Mouse (Mus musculus): ENCODE data around the gene 9430097D07Rik.

The 9430097D07Rik gene

DNA sequence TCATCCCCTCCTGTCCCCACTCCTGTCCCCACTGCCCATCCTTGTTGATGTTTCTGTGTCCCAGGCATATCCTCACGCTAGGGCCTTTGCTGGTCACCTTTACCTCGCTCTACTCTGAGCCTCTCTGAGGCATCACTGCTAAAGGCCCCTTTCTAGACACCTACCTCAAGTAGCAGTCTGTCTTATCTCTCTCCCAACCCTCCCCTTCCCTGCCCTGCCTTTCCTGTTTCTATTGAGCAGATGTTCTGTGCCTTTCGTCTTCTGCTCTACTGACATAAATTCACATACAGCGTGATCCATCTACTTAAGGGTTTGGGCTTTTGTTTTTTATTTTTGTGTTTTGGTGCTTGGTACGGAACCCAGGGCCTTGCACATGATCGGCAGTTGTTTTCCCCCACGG, 19.5 kb downstream of the 9430097D07Rik start:
- DNase-seq: no peak

DNA sequence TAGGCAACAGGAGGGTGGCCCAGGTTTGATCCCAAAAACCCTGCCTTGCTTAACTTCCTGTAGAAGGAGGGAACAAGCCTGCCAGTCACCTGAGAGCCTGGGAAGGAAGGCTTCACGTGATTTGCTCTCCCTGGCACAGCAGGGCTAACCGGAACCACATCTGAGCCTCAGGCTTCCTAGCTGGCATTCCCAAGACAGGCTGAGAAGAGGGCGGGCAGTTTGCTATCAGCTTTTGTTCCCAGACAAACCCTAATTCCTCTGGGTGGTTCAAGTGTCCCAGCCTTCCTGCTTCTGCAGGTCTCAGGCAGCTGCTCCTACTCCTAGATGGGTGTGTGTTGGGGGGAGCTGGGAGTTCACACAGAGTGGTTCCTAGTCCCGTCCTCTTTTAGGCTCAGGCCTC, 20.0 kb downstream of the 9430097D07Rik start:
- DNase-seq: no peak

DNA sequence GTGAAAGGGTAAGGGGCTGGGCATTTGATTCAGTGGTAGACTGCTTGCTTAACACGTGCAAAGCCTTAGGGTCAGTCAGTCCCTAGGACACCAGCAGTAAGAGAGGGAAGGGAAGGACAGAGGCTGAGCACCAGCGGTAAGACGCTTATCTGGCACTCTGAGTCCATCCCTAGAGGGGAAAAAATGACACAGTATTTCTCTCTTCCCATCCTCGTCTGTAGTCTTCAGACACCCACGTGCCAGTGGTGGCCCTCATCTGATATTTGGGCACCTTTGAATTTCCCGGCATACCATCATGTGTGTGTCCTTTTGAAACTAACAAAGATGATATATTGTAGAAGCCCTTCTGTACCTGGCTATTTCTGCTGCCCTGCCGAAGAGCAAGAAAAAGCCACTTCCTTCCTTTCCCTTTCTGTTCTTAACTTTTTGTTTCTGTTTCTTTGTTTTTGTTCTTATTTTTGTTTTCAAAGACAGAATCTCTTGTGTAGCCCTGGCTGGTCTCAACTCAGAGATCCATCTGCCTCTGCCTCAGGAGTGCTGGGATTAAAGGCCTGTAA, 21.8 kb downstream of the 9430097D07Rik start:
- DNase-seq: no peak

DNA sequence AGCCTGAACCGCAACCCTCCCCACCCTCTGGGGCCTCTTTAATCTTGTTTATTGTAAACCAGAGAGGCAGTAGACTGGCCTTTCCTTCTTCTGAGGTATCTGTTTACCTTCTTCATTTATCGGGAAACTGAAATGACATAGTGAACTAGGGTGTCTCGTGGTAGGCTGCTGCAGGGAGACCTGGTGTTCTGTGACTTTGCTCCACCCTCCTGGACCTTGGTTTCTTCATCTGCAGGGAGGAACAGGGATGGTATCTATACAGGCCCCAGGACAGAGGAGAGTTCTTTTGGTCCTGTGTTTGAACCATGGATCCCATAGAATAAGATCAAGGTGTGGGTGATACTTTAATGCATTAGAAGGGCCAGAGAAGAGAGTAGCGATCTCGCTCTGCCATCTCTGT, 24.2 kb downstream of the 9430097D07Rik start:
- DNase-seq: no peak

DNA sequence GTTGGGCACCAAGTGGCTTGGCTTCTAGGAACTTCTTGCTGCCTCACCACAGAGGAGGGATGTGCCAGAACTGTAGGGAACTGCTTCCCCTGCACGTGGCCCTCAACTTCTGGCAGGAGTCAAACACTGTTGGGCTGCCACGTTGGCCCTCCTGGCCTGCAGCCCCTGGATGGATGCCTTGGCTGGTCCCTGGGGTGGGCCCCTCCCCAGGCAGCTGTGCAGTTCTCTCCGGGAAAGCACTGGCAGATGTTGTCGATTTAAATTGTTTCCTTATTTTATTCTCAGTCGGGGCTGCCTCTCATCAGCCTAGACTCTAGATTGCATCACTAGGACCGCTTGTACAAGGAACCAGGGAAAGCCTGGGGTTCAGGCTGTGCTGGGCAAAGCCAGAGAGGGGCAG, 25.7 kb downstream of the 9430097D07Rik start:
- no peak for DNase-seq

DNA sequence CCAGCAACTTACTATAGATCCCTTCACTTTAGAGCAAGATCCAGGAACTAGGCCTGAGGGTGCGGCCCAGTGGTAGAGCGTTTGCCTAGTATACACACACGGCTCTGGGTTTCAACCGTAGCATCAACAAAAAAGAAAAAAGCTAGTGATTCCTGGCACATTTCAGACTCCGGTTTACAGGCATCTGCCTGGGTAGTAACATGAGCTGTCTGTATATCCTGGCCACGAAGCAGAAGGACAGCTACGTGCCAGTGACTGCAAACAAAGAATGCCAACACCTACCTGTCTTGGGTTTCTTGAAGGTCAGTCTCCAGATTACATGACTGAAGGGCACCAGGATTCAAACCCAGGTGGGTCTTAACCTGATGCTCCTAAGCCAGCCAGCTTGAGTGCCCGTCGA, 26.3 kb downstream of the 9430097D07Rik start:
- DNase-seq: no peak

DNA sequence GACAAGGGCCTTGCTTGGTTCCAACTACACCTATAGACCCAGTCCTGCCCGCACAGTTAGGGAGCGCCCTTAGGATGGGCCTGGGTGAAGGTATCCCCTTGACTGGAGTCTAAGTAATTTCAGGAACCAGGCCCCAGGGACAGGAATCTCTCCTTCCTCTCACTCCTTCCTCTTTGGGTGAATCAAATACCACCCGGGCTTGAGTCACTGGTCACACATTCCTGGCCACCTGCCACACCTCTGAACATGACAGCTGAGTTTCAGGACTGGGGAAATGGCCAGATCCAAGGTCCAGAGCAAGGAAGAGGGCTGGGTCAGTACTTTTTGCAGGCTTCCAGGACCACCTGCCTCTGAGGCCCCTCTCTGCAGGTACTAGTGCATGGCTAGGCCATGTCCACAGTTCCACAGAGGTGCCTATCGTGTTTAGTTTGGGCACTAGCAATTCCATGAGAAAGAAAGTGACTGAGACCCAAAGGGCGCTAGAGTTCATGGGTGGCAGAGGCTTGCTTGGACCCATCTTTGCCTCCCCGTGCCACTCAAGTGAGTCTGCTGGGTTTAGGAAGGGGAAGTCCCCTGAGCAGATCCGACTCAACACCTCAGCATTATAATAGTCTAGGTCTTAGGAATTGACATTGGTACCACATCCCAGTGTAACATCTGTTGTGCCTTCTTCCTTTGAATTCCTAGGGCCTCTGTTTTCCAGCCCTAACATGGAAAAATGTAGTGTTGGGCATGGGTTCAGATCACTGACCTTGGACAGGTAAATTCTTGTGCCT, 27.3 kb downstream of the 9430097D07Rik start:
- DNase-seq: no peak

DNA sequence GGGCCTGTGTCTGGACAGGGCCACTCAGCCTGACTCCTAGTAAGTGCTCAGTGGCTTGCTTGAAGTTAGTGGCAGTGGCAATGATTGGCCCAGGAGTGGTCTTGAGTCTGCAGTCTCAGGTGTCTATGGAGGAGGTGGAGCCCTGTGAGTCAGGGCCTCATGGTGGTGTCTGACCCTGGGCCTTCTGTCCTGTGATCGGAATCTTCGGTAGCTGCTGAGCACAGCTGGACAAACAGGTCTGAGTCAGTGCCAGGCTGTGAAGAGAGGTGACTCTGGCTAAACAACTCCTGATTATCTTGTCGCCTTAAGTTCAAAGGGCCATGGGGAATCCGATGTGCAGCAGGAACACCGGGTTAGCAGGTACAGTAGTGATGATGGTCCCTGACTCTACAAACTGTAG, 28.1 kb downstream of the 9430097D07Rik start:
- no peak for DNase-seq

DNA sequence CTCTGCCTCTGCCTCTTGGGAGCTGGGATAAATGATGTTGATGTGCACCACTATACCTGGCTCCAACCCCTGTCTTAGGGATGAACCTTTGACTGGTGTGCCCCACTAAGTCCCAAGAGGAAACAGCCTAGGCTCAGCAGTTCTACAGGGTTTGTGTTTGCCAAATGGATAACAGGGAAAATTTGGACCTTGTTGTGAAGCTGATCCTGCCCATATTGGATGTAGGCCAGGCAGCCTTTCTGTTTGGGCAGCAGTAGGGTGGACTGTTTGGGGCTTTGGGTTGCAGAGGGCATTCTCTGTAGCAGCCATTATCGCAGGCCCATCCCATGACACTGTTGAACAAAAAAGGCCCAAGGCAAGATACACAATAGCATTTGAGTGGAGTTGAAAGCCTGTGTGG, 28.5 kb downstream of the 9430097D07Rik start:
- DNase-seq: no peak

DNA sequence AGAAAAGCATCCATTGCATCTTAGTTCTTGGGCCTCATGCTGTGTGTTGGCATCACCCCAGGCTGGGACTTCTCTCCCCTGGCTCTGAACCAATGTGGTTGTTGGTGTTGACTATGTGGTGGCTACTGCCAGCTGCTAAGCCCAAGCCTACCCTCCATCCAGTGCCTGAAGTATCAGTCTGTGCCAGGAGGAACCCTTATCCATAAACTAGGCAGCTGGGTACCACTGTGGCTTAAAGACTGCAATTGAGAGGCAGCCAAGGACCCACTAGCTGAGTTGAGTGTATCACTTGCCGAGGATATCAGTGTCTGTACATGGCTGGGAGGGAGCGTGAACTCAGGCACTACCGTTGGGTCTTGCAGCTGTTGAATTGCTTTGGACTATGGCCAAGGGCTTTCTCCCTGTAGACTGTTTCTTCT, 32.4 kb downstream of the 9430097D07Rik start:
- no peak for DNase-seq

DNA sequence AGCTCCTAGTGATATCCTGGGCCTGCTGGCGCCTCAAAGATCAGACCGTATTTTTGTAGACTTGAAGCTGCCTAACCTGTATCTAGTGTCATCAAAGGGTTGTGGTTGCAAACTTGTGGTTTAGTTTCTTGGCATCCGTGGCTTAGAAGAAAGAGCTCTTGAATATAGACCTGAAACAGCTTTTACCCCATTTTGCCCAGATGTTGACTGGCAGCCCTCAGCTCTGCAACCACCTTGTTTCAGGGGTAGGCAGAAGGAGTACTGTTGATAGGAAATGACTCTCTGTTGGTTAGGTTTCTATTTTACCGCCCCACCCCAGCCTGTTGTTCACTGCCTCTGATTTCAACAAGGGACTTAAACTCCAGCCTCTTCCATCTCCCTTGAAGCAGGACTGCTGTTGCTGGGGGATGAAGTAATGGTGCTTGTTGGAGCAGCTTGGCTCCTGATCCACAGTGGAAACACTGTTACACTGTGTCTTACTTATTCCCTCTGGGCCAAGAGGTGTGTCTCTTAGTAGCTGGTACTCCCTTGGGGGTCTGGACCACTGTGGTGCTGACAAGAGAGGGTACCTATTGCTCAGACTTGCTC, 33.4 kb downstream of the 9430097D07Rik start:
- DNase-seq: peak in 1 of 2 experiments; percentile 21

DNA sequence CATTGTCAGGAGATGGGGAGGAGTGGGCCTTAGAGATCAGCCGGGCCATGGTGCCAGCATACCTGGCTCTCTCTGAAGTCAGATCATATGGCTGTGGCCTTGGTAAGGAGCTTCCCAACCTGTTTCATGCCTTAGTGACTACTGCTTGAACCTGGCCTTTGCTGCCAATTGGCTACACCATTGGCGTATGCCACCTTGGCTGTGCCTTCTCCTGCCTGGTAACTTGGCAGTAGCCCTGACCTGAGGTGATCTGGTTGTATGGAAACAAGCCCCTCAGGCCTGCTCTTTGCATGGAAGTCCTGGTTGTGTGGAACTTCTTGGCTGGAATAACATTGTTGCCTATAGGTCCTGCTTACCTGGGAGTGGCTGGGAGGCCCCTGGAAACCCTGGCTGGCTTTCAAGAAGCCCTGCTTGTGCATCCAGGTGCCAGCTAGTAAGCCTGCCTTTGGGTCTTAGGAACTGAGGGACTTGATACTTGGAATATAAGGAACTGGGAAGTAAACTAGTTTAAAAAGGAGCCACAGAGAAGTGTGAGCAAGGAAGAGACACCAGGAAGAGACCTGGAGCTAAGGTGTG, 34.1 kb downstream of the 9430097D07Rik start:
- no peak for DNase-seq

DNA sequence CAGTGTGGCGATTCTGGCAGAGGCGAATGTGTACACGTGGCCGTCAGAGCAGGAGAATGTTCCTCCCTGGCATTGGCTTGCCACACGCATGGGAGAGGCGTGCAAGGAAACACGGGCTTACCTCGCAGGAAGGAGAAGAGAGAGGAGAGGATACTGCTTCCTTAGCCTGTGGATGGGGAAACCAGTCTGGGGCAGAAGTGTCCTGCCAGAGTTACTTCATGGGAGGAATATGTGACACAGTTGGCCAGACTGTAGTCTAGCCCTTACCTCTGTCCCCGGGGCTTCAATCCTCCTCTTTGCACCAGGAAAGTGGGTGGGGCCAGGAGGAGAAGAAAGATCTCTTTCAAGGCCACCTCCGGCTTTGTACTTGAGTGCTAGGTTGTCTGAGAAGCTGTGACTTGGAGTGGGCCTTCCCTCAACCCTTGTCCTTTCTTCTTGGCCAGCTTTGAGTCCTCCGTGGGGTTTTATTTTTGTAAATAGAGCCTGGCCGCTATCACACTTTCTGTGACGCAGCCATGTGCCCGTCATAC, 36.0 kb downstream of the 9430097D07Rik start:
- no peak for DNase-seq

DNA sequence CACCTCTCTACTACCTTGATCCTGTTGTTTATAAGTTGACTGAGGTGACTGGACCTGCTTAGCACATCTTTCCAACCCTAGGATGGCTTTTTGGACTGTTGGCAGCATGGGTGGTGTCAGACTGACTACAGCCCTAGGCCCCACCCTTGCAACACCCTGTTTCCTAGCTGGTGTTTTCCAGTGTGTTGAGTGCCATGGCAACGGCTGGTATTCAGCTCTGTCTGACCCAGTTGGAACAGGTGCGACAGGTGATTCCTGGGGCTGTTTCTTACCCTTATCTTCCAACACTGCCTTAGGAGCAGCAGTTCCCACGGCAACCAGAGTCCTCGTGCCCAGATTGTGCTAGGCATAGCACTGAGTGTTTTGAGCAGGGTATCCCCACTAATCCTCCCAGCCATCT, 37.0 kb downstream of the 9430097D07Rik start:
- DNase-seq: no peak

DNA sequence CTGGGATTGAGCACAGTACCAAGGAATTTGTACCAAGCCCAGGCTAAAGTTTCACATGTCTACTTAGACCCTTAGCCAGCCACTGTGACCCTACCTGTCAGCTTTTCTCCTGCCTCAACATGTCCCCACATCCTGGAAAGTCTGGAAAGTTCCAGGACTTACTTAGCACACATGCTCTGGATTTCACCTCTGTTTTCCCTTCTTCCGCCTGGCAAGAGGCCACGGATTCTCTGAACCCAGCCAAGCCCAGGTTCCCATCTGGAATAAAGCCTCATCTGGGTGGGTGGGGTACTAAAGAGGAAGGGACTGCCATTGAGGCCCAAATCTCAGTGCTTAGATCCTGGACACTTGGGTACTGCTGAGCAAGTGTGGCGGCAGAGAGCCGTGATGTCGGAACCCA, 37.5 kb downstream of the 9430097D07Rik start:
- DNase-seq: no peak

DNA sequence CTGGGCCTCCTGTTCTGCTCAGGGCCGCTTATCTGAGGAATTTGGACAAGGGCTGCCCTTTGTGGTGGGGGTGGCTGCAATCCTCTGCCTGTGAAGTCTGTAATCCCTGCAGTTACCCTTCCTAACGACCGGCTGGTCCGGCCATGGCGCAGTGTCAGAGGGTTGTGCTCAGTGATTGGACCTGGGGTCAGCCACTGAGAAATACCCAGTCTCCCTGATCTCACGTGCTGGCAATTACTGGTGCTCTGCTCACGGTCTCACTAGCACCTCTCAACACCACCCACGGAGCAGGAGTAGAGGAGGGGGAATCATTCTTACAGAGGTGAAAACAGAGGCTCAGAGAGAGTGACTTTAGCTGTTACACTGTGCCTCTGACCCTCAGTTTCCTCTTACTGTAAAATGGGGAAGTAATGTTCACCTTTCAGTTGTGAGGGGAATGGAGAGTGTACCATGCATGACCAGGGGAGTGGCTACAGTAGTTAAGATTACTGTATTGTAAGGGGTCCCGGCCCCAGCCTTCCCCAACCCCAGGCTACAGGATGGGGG, 38.1 kb downstream of the 9430097D07Rik start:
- DNase-seq: peak in 1 of 2 experiments; percentile 42

DNA sequence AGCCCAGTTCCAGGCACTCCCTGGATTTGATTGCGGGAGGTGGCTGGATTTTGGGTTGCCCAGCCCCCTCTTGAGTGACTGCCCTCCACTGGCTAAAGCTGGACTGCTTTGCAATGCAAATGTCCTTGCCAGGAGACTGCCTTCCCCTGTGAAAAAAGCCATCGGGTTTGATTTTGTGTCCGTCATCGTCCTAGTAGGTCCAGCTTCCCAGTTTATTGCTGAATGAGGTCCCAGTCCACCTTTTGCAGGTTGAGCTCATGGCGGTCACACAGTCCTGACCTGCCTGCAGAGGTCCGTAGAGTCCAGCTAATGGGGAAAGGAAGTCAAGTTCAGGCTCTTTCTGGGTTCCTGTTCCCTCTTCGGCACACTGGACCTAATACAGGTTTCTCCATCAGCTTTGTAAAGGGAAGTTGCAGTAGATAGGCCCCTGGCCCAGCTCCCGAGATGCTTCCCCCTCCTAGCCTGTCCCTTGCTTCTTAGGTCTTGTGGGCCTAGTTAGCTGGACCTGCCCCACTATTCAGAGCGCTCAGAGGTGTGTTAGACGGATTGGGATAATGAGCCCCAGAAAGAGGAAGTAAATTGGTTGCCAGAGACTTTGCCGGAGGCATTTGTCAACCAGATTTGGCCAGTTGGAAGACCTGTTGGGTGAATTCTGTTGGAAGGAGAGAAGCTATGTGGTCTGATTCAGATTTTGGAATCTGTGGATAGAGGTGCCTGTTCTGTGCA, 38.7 kb downstream of the 9430097D07Rik start:
- peak; percentile 42 to 52 for DNase-seq

DNA sequence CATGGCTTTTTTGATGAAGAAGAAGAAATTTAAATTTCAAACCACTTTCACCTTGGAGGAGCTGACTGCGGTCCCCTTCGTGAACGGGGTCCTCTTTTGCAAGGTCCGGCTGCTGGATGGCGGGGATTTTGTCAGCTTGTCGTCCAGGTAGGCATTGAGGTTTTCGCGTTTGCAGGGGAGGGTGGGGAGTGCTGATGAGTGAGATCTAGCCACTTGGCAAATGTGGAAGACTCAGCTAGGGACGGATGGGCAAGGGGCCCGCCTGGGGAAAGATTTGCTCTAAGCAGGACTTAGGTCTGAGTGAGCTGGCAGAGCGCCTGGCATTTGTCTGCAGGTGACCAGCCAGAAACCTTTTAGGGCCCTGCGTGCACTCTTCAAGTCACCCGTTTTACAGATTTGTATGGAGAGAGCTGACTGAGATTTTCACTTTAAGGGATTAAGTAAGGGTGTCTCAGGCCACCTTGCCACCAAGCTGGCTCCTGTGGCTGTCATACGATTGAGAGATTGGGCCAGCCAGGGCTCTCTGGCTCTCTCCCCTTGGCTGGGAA, 39.3 kb downstream of the 9430097D07Rik start:
- DNase-seq: peak in 1 of 2 experiments; percentile 40

DNA sequence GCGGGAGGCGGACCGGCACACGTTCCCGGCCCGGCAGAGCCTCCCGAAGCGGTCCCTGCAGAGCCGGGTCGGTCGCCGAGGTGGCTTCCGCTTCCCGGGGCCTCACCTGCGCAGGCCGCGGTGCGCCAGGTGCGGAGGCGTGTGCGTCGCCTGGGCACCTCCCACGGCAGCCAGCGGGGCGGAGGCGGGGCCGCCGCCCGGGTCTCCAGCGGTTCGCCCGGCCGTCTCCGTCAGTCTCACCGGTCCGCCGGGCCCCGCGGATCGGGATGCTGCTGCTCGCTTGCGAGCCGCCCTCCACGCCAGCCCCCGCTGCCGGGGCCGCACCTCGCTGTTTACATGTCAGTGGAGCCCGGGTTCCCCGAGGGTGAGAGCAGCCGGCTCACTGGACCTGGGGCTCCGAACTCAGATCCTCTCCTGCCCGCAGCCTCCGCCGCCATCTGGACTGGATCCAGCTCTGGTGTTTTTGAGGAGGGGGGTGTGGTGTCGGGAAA, 39.9 kb downstream of the 9430097D07Rik start:
- DNase-seq: peak; percentile 72 to 76

DNA sequence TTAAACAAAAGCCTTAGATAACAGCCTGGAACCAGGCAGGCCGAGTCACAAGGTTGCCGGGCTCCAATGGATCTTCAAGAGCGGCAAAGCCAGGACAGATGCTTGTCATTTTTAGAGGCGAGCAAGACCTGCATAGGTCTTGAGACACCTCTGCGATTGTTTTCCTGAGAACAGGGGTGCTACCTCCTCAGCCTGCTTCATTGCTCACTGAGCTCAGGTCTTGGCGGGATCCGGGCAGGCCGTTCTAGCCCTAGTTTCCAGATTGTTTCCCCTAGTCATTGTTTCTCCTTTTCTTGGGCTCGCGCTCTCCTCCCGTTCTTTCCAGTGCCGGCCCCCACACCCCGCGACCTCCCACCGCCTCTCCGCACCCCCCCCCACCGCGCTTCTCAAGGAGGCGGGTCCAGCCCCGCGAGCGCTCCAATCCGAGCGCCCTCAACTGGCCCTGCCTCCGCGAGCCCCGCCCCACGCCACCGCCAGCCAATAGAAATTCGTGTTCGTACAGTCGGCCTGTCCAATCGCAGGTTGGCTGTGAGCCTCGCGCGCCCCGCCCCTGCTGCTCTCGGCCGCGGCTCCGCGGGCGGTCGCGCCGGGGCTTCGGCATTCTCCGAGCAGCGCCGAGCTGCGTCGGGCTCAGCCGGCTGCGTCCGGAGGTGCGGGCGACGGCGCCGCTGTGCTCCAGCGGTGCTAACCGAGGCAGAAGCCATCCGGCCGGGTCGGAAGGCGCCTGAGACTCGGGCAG, 40.6 kb downstream of the 9430097D07Rik start, which contains the start of gene Fam102a:
Fam102a (plus strand) TSS at position 600 of the 739 bp plus-strand sequence.
- peak; percentile 97 to 98 for DNase-seq

DNA sequence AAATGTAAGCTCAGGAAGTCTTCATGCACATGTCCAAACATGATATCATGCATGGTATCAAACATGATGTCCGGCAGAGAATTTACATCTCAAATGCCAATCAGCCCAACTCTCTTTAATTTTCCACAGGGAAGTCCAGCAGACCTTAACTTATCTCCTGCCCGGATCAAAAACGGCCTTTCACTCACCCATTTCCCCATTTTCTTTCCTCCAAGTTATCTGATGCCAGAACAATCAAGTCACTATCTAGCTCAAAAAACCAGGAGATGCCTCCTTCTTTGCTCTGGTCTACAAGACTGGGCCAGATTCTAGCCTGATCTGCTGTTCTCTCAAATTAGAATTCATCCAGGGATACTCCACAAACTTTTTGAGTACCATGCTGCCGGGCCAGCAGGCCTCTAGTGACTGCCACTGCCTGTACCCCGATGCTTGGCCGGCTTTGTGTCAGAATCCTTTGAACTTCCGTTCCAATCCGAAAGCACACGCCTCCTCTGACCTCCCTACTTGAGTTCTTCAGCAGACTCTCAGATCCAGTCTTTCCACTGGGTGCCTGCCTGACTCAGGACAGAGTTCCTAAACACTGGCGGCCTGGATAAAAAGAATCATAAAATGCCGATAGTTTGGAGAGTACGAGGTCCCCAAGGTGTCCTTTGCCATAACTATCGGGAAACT, 41.3 kb downstream of the 9430097D07Rik start:
- peak in 1 of 2 experiments; percentile 45 for DNase-seq
